Mouse (Mus musculus) ovary, postnatal 10 days (tissue): ENCODE measurements around the gene Flrt3.
A peak's percentile ranks its signal among the peaks of the same experiment; 100 is the strongest.

ENCODE experiments used
- DNase-seq: peaks from one replicate; pipeline ENCODE4 v3.0.0; 2022; ENCODE audit warnings: low spot score

Flrt3 gene

GRCm38 (mm10) chr2:140670963-140671702 is at the start of gene Flrt3:
Gene Flrt3, minus strand, starts transcription at chr2:140671469.
- peak; percentile 58 for DNase-seq

- DNase-seq: no peak
These were observed 46.1 kb upstream of the Flrt3 start for GRCm38 (mm10) chr2:140717407-140717806.

- no peak for DNase-seq
These were observed 44.6 kb upstream of the Flrt3 start for GRCm38 (mm10) chr2:140715822-140716221.

GRCm38 (mm10) chr2:140707550-140707949 is 36.3 kb upstream of the Flrt3 start:
- no peak for DNase-seq

GRCm38 (mm10) chr2:140705278-140705677 is 34.0 kb upstream of the Flrt3 start:
- DNase-seq: no peak

- DNase-seq: no peak
These were observed 32.9 kb upstream of the Flrt3 start for GRCm38 (mm10) chr2:140704146-140704545.

GRCm38 (mm10) chr2:140703377-140703776 is 32.1 kb upstream of the Flrt3 start:
- DNase-seq: no peak

GRCm38 (mm10) chr2:140698585-140698984 is 27.3 kb upstream of the Flrt3 start:
- no peak for DNase-seq

GRCm38 (mm10) chr2:140693845-140694244 is 22.6 kb upstream of the Flrt3 start:
- no peak for DNase-seq

- DNase-seq: no peak
These were observed 21.2 kb upstream of the Flrt3 start for GRCm38 (mm10) chr2:140692461-140692860.

GRCm38 (mm10) chr2:140691403-140691802 is 20.1 kb upstream of the Flrt3 start:
- DNase-seq: no peak

GRCm38 (mm10) chr2:140690906-140691305 is 19.6 kb upstream of the Flrt3 start:
- no peak for DNase-seq

- DNase-seq: no peak
These were observed 5.5 kb upstream of the Flrt3 start for GRCm38 (mm10) chr2:140676728-140677127.

GRCm38 (mm10) chr2:140673466-140673865 is 2.2 kb upstream of the Flrt3 start:
- DNase-seq: no peak

- peak; percentile 42 for DNase-seq
These were observed 812 bp downstream of the Flrt3 start for GRCm38 (mm10) chr2:140670457-140670856.

GRCm38 (mm10) chr2:140669786-140670185 is 1.5 kb downstream of the Flrt3 start:
- DNase-seq: no peak

GRCm38 (mm10) chr2:140669081-140669480 is 2.2 kb downstream of the Flrt3 start:
- DNase-seq: no peak

GRCm38 (mm10) chr2:140668311-140668710 is 3.0 kb downstream of the Flrt3 start:
- no peak for DNase-seq

- no peak for DNase-seq
These were observed 3.8 kb downstream of the Flrt3 start for GRCm38 (mm10) chr2:140667261-140668047.

GRCm38 (mm10) chr2:140666846-140667245 is 4.4 kb downstream of the Flrt3 start:
- DNase-seq: no peak

- no peak for DNase-seq
These were observed 6.9 kb downstream of the Flrt3 start for GRCm38 (mm10) chr2:140664381-140664780.

- DNase-seq: no peak
These were observed 8.6 kb downstream of the Flrt3 start for GRCm38 (mm10) chr2:140662673-140663072.

GRCm38 (mm10) chr2:140653978-140654377 is 17.3 kb downstream of the Flrt3 start:
- DNase-seq: no peak
